Mouse (Mus musculus): ENCODE data around the gene Pnkp. TPM values are rescaled to one million over a fixed set of nuclear protein-coding genes. Genes with fewer than 3 reads are reported as not detected.

Gene Pnkp
- polyA plus RNA-seq (2012; rRNA removed): 53.4 and 64.9 TPM in 2 replicates

GRCm38 (mm10) chr7:44857042-44857552 lies at the start of gene Pnkp:
Pnkp (plus strand) TSS chr7:44857139.

GRCm38 (mm10) chr7:44815721-44816469 lies 41.0 kb upstream of the Pnkp start, which contains the start of the genes Nup62 and Il4i1:
Nup62 (plus strand) TSS chr7:44816088.
Il4i1 (plus strand) TSS chr7:44816387.

GRCm38 (mm10) chr7:44816470-44817021 lies 40.4 kb upstream of the Pnkp start, which contains the start of gene Atf5:
Atf5 (minus strand) TSS chr7:44816658.

GRCm38 (mm10) chr7:44848561-44849415 lies 8.2 kb upstream of the Pnkp start, which contains the start of the genes Akt1s1 and Tbc1d17:
Akt1s1 (plus strand) TSS chr7:44848991.
Tbc1d17 (minus strand) TSS chr7:44849079.

GRCm38 (mm10) chr7:44869697-44870528 lies 13.0 kb downstream of the Pnkp start, which contains the start of gene Ptov1:
Ptov1 (minus strand) TSS chr7:44869788.

GRCm38 (mm10) chr7:44892276-44892921 lies 35.5 kb downstream of the Pnkp start, which contains the start of gene Med25:
Med25 (minus strand) TSS chr7:44892712.

GRCm38 (mm10) chr7:44895593-44896434 lies 38.9 kb downstream of the Pnkp start, which contains the start of gene Fuz:
Fuz (plus strand) TSS chr7:44896079.

Other genes with a start within 250 kb of the Pnkp start
- gene Myh14, start 186.3 kb upstream of the Pnkp start, polyA plus RNA-seq (2012; rRNA removed): 365 and 409 TPM in 2 replicates
- not detected in 2 replicates for gene Izumo2, start 148.4 kb upstream of the Pnkp start, polyA plus RNA-seq (2012; rRNA removed)
- 44.8 and 45.6 TPM in 2 replicates for gene Vrk3, start 108.7 kb upstream of the Pnkp start, polyA plus RNA-seq (2012; rRNA removed)
- gene Zfp473, start 106.1 kb upstream of the Pnkp start, polyA plus RNA-seq (2012; rRNA removed): 0.19 and 0.26 TPM in 2 replicates
- gene Nup62, start 41.1 kb upstream of the Pnkp start, polyA plus RNA-seq (2012; rRNA removed): 61.5 and 65.7 TPM in 2 replicates
- 7.8 and 10.3 TPM in 2 replicates for gene Il4i1, start 40.8 kb upstream of the Pnkp start, polyA plus RNA-seq (2012; rRNA removed)
- gene Atf5, start 40.5 kb upstream of the Pnkp start, polyA plus RNA-seq (2012; rRNA removed): 85.4 and 120 TPM in 2 replicates
- gene Akt1s1, start 8.1 kb upstream of the Pnkp start, polyA plus RNA-seq (2012; rRNA removed): 188 and 210 TPM in 2 replicates
- 71.5 and 99.3 TPM in 2 replicates for gene Tbc1d17, start 8.1 kb upstream of the Pnkp start, polyA plus RNA-seq (2012; rRNA removed)
- 241 and 272 TPM in 2 replicates for gene Ptov1, start 12.6 kb downstream of the Pnkp start, polyA plus RNA-seq (2012; rRNA removed)
- 304 and 344 TPM in 2 replicates for gene Med25, start 35.6 kb downstream of the Pnkp start, polyA plus RNA-seq (2012; rRNA removed)
- gene Fuz, start 38.9 kb downstream of the Pnkp start, polyA plus RNA-seq (2012; rRNA removed): 59.1 and 65.3 TPM in 2 replicates
- 94.2 and 104 TPM in 2 replicates for gene Ap2a1, start 72.4 kb downstream of the Pnkp start, polyA plus RNA-seq (2012; rRNA removed)
- gene Tsks, start 86.1 kb downstream of the Pnkp start, polyA plus RNA-seq (2012; rRNA removed): not detected in 2 replicates
- 14.6 and 20.4 TPM in 2 replicates for gene Cpt1c, start 117.7 kb downstream of the Pnkp start, polyA plus RNA-seq (2012; rRNA removed)
- 75.9 and 81.7 TPM in 2 replicates for gene Prmt1, start 129.4 kb downstream of the Pnkp start, polyA plus RNA-seq (2012; rRNA removed)
- 114 and 134 TPM in 2 replicates for gene Irf3, start 140.5 kb downstream of the Pnkp start, polyA plus RNA-seq (2012; rRNA removed)
- 32.2 and 35.0 TPM in 2 replicates for gene Bcl2l12, start 141.6 kb downstream of the Pnkp start, polyA plus RNA-seq (2012; rRNA removed)
- 82.6 and 102 TPM in 2 replicates for gene Scaf1, start 159.2 kb downstream of the Pnkp start, polyA plus RNA-seq (2012; rRNA removed)
- gene Rras, start 160.8 kb downstream of the Pnkp start, polyA plus RNA-seq (2012; rRNA removed): 123 and 160 TPM in 2 replicates
- 7.7 and 10.0 TPM in 2 replicates for gene Prr12, start 195.7 kb downstream of the Pnkp start, polyA plus RNA-seq (2012; rRNA removed)
- 98.1 and 100 TPM in 2 replicates for gene Nosip, start 205.3 kb downstream of the Pnkp start, polyA plus RNA-seq (2012; rRNA removed)
- gene Prrg2, start 205.5 kb downstream of the Pnkp start, polyA plus RNA-seq (2012; rRNA removed): 140 and 174 TPM in 2 replicates
- gene Rcn3, start 235.1 kb downstream of the Pnkp start, polyA plus RNA-seq (2012; rRNA removed): 118 and 163 TPM in 2 replicates
- gene Fcgrt, start 246.7 kb downstream of the Pnkp start, polyA plus RNA-seq (2012; rRNA removed): 83.0 and 96.0 TPM in 2 replicates

All from colon, adult 2 months (tissue).